Mouse (Mus musculus): ENCODE measurements around the gene Spns3.
"Not testable (repeated sequence)": the region's sequence is repeated elsewhere in the genome, so short reads cannot be mapped to it uniquely, and the experiment has no call there.

Gene Spns3

DNA sequence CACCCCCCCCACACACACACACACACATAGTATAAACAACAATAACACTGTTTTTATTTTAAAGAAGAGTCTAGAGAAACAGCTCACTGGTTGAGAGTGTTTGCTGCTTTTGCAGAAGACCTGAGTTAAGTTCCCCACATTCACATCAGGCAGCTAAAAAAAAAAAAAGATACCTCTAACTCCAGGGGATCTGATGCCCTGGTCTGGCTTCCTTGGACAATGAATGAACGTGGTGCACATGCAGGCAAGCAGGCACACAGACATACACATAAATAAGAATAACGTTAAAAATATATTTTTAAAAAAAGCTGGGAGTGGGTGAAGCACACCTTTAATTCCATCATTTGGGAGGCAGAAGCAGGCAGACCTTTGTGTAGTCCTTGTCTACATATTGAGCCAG, 6.6 kb upstream of the Spns3 start:
- DNase-seq = no peak

DNA sequence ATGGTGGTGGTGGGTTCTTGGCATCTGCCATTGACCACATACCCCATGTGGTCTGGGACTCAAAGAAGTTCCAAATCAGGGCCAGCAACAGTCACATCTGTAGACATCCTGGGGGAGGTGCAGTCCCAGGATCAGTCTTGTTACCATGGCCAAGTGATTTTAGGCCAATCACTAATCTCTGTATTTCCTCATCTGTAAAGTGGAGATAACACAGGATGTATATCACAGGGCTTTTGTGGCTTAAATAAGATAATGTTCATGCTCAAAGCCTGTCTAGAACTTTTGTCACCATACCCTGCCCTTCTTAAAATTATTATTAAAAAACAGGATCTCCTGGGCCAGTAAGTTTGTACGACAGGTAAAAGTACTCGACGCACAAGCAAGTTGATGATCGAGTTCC, 6.2 kb upstream of the Spns3 start:
- DNase-seq = no peak

DNA sequence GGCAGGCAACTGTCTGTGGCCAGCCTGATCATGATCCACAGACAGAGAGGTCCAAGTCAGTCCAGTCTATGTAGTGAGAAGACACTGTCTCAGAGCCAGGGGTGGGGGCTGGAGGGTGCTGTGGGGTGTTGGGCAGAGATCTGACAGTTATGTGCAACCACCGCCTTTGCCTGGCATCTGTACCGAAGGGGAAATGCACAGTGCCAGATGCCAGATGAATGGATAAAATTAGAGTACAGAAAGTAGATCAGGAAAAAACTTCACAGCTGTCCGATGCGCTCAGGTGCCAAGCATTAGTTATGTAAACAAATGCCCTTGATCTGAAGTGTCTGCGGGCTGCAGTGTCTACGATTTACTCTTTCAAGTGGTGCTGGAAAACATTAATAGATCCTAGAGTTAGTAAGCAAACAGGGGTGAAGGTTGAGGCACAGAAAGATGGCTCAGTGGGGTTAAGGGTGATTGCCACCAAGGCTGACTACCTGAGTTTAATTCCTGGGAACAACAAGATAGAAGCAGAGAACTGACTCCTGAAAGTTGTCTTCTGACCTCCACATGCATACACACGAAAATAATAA, 1.3 kb upstream of the Spns3 start:
- peak; percentile 29 to 62 for DNase-seq

DNA sequence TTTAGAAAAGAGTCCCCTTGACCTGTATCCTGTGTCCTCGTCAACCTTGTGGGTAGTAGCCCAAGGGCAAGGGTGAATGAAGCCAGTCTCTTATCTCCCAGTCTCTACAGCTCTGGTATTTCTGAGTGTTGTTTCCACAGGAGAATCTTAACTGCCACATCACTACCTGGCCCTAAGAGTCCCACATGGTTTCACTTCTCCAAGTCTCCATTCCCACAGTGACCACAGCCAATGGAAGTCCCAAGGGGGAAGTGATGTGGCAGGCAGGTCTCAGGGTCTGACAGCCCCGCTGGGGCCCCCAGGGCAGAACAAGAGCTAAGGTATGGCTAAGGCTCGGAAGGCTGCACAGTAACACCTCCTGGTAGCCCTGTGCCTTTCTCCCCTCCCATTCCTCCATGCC, 3.1 kb downstream of the Spns3 start:
- DNase-seq = no peak

DNA sequence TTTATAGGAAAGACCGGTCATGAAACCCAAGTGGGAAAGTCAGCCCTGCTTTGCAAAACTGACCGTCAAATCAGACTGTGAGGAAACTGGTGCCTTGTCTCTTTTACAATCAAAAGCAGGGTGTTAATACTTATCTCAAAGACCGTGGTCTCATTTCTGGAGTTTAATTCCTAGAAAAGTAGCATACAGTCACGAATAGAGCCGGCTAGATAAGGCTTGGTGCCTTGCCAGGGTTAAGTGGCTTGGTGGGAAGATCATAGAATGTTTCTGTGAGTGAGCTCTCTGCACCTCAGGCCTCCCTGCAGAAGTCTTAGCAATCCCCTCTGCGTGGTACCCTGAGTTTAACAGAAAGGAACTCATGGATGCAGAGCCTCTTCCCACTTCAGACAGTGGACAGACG, 5.6 kb downstream of the Spns3 start:
- no peak for DNase-seq

DNA sequence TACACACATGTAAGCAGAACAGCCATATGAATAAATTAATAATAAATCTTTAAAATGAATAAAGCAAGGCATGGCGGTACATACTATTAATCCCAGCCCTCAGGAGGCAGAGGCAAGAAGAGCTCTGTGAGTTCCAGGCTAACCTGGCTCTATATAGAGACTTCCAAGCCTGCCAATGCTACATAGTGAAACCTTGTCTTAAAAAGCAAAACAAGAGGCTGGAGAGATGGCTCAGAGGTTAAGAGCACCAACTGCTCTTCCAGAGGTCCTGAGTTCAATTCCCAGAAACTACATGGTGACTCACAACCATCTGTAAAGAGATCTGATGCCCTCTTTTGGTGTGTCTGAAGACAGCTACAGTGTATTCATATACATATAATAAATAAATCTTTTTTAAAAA, 6.6 kb downstream of the Spns3 start:
- DNase-seq = not testable (repeated sequence)

DNA sequence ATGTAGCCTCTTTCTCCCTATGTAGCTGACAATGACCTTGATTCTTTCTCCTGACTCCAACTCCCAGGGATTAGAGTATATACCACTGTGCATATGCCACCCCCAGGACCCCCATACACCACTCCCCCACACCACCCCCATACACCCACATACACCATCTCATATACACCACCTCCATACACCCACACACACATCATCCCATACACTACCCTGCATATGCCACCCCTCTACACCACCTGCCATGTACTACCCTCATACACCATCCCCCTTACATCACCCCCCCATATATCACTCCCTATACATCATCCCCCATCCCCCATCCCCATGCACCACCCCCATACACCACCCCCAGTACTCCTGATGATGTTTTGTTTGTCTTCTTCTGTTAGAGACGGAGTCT, 7.7 kb downstream of the Spns3 start:
- no peak for DNase-seq

DNA sequence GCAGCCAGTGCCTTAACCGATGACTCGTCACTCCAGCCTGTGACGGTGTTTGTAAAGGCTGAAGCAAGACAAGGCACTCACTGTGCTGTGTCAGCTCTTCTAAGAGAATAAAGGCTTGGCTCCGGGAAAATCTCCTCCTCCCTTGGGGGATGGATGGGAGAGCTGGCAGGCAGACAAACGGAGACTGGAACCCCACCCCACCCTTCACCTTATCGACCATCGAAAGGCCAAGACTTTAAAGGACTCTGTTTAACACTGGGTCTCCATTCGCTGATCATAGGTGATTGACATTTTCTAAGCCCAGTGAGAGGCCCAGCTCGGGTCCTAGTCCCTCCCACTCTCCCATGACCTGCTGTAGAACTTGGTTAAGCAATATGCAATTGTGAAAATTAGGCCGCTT, 8.4 kb downstream of the Spns3 start:
- DNase-seq = no peak

DNA sequence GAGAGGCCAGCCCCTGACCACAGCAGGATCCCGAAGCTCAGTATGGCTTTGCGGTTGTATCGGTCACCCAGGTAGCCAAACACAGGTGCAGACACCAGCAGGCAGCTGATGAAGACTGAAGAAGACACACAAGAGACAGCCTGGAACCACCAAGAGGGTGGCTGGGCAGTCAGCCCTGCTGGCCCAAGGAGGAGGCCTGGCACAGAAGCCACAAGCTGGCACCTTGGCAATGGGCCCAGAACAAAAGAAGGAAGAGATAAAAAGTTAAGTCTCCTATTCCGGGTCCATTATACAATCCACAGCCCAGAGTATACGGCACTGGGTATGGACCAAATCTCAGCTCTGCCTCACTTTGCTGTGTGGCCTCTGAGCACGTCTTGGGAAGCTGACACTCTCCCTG, 9.9 kb downstream of the Spns3 start:
- peak; percentile 31 to 34 for DNase-seq

DNA sequence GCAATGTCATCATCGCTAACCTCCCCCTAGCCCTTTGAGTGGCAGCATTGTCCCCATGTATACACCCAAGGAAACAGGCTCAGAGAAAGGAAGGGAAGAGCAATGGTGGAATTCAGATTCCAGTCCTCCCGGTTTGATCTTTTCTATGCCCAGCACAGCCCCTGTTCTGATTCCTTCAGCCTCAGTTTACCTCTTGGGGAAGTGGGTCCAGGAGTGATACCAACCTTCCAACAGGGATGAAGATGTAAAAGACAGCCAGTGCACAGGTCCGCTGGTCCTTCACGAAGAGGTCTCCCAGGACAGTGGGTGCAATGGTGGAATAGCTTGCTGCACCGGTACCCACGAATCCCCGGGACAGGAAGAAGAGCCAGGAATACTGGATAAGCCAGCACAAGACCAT, 11.5 kb downstream of the Spns3 start:
- no peak for DNase-seq

DNA sequence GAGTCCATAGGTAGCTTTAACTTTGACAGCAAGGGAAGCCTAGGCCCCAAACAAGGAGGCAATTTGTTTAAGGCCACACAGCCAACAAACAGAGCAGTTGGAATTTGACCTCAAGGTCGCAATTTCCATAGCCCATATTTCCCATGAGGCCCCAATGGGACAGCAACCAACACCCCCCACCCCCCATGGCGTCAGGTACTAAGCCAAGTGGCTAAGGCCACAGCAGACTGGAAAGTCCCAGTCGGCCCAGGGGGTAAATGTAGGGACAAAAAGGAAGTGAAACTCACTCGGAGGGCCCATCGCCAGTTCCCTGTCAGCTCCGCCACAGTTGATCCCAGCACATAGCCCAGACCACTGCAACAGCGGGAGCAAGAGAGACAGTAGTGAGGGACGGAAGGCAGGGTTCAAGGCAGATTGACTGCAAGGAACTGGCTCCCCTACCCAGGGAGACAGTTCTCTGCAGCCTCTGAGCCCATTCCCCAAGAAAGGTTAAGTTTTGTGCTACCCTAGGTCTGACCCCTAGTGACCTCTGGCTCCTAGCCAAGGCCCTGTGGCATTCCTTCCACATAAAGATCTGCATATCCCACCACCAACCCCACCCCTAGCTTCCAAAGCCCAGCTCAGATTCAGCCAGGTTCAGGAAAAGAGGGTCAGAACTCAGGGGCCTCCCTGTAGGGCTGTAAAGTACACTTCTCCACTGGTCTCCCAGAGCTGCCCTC, 12.1 kb downstream of the Spns3 start:
- DNase-seq = peak; percentile 27 to 44

DNA sequence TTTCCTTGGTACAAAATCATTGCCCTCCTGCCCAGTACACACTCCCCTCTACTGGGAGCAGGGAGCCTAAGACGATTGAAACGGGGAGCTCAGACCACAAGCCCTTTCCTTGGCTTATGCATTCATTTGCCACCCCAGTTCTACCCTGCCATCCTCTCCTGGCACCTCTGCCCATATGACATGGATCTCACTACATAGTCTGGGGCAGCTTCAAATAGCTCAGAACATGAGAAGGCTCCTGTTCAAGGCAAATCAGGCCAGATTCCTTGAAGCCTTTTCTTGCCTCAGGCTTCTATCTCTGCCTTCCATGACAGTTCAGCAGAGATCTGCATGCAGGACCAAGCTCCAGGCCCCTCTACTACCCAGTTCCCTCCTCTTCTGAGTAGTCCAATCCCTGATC, 12.8 kb downstream of the Spns3 start:
- no peak for DNase-seq

DNA sequence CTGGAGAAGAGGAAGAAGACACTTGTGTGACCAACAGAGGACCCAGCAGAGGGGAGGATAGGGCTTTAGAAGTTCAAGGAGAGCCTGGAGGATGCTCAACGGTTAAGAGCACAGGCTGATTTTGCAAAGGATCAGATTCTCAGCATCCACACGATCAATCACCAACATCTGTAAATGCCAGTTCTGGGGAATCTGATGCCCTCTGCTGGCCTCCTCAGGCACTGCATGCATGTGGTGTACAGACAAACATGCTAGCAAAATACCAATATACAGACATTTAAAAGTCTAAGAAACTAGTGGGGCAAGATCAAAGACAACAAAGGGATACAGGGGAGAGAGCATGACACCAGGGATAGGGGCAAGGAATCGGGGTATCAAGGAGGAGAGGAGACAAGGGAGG, 14.8 kb downstream of the Spns3 start:
- DNase-seq = peak in 1 of 2 experiments; percentile 28

DNA sequence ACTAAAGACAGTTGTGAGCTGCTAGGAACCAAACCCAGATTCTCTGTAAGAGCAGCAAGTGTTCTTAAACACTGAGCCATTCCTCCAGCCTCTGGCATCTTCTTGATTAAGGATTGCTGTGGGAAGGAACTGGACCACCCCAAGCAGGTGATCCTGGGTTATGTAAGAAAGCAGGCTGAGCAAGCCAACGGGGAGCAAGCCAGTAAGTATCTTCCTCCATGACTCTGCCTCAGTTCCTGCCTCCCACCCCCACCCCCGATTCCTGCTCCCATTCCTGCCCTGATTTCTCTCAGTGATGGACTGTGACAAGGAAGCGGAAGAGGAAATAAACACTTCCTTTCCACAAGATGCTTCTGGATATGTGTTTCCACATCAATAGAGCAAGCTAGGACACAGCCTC, 17.4 kb downstream of the Spns3 start:
- no peak for DNase-seq

DNA sequence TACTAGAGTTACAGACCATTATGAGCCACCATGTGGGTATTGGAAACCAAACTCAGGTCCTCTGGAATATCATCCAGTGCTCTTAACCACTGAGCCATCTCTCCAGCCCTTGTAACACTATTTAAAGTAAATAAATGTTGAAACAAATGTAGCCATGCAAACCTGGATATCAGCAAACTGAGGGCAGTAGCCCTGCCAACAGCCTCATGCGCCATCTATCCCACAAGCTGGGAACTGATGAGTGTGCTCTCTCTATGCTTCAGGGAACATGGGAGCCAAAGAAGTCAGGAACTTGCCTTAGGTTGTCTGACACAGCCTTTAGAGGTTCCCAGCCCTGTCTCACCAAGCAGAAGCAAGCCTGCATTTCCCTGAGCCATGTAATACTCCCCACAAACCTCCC, 18.7 kb downstream of the Spns3 start:
- peak; percentile 46 to 61 for DNase-seq

DNA sequence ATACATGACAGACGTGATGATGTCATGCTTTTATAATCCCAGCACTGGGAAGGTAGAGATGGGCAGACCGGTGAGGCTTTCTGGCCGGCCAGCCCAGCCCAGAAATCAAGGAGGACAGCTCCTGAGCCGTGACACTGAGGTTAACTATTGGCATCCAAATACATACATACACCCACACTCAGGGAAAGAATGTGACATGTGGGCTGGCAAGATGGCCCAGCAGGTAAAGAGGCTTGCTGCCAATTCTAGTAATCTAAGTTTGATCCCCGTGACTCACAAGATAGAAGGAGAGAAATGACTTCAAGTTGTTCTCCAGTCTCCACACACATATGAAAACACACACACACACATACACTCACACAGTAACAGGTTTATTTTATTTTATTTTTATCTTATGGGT, 19.2 kb downstream of the Spns3 start:
- DNase-seq = no peak

DNA sequence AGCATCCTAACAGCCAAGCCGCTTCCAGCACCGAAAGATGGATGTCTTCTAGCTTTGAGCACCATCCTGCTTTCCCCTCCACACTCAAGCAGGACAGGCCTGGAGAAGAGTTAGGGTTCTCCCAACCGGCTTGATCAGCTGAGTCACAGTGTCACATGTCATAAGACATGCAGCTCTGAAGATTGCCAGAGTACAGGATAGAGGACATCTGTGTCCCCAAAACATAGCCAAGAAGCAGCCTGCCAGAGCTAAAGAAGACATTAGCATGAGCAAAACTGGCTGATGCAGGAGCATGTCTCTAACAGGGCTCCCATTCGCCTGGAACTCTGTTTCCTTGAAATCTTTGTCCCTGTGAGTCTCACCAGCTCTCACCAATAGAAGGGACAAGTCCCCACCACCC, 24.1 kb downstream of the Spns3 start:
- DNase-seq = no peak

DNA sequence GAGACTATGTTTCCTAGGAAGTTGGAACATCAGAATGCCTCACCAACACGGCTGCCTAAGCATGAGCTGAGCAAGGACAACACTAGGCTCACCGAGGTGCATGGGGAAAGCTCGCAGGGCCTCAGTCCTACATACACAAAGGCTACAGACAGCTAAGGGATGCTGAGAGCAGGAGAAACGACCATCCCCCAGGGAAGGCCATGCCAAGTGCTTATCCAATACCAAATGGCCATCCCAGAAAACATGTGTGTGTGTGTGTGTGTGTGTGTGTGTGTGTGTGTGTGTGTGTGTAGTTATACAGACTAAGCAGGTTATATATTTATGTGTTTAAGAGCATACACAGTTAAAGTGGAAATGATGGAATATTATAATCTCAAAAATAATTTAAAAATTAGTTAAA, 26.6 kb downstream of the Spns3 start:
- DNase-seq = no peak

DNA sequence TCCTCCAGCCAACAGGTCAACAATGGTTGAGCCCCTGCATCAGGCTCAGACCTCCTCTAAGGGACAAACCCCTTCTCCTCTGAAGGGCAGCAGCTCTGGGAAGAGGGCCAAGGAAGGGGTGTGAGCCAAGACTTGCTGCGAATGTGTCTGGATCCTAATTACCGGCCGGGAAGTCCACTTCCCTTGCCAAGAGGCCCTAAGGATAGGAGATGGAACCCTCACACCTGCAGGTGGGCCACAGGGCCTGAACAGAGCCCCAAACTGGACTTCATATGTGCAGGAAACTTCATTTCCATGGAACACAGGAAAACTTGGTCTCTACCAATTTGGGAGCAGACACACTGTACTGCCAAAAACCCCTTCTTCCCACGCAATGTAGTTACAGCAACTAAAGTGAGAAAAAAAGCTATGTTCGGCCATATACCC, 27.7 kb downstream of the Spns3 start:
- DNase-seq = peak; percentile 69 to 71

DNA sequence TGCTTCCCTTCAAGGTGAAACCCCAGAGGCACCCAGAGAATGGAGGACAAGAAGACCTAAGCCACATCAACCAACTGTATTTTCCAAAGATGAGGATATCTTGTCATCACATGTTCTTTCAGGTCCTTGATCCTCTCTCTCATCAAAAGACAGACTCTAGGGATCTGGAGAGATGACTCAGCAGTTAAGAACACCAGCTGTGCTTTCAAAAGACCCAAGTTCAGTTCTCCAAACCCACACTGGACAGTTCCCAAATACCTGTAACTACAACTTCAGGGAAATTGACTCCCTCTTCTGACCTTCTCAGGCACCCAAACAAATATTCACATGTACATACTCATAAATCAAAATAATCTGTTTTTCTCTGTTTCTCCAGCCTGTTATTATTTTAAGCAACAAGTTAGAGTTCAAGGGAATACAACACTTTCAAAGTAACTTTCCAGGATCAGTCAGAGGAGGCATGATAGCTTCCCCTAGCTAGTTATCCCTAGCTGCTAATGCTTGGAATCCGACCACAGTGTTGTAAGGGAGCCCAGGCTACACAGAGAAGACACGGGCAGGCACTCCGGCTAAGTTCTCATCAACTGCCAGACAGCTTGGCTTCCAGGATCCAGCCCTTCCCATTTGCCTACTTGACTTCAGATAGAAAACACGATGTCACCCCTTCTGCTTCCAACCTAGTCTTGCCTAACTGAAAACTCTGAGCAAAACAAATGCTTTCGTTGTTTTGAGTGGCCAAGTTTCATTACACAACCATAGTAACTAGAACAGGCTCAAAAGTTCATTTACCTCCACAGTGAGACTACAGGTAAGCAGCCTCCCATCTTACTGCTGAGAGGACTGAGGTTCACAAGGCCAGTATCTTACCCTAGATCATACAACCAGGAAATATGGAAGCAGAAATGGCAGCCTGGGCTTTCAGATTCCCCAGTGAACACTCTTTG, 28.4 kb downstream of the Spns3 start:
- no peak for DNase-seq

DNA sequence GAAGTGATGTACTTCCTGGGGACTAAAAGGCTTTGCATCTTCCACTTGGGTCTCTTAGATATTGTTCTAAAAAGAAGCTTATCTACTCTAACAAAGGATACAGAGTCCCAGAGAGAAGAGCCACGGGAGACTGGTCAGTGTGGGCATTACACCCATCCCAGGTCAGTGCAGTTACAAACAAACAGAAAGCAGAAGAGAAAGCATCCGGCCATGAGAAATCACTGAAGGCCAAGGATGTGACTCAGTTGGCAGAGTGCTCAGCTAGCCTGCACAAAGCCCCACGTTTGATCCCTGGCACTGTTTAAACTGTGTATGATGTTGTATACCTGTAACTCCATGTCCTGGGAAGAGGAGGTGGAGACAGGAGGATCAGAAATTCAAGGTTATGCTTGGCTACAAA, 30.4 kb downstream of the Spns3 start:
- no peak for DNase-seq

DNA sequence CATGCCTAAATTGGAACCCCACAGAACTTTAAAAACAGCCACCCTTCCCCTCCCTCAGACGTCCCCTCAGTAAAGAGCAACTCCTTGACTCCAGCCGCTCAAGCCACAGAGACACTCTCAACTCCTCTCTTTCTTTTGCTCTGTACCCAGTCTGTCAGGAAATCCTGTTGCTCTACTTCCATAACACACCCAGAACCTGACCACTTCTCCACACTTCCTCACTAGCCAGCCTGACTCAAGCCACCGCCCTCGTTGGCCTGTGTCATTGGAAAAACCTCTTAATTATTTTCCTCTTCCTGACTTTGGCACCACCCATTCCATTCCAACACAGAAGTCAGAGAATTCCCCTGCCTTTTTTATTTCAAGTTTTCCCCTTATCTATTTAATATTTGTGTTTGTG, 31.1 kb downstream of the Spns3 start:
- no peak for DNase-seq

DNA sequence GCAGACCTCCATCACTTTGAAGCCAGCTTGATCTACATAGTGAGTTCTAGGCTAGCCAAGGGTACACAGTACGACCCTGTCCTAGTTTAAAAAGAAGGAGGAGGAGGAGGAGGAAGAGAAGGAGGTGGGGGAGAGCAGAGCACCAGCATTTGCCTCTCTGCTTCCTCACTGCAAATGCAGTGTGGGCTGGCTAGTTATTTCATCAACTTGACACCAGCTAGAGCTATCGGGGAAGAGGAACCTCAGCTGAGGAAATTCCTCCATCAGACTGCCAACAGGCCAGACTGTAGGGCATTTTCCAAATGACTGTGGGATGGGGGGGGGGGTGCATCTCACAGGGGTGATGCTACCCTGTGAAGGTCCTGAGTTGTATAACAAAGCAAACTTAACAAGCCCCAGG, 31.9 kb downstream of the Spns3 start:
- no peak for DNase-seq

DNA sequence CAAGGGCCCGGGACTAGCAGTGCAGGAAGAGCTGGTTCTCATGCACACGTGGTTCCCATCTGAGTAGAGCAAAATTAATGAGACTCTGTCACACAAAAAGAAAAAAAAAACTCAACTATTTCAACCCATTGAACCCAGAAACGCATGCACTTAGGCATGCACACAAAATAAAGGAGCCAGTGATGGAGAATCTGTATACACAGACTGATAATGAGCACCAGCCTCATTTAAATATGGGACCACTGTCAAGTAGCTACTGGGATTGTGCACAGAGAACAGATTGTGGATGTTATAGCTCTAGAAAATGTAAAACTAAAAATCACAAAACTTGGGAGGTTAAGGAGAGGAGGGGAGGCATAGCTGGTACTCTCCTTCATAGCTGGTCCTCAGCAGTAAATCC, 35.3 kb downstream of the Spns3 start:
- no peak for DNase-seq

Measured in kidney, adult 8-10 months (tissue).